Mouse (Mus musculus) small intestine, adult 2 months (tissue): ENCODE measurements around the gene Chsy1.

ENCODE experiments used
- CTCF ChIP-seq: fragments of 200-500 bp; IDR thresholded peaks from 2 replicates; pipeline ENCODE4 v1.5.1; 2012; ENCODE audit warnings: low read depth, mild to moderate bottlenecking, control low read depth, inconsistent platforms, low read length, moderate library complexity, mixed read lengths; ENCODE audit not compliant: insufficient replicate concordance, insufficient read length; ENCODE audit errors: extremely low read depth
- POLR2A ChIP-seq: fragments of 200-500 bp; IDR thresholded peaks from 2 replicates; pipeline ENCODE4 v1.6.1; 2012; ENCODE audit warnings: low read depth, mild to moderate bottlenecking, control low read depth, inconsistent platforms, low read length, moderate library complexity

DNA sequence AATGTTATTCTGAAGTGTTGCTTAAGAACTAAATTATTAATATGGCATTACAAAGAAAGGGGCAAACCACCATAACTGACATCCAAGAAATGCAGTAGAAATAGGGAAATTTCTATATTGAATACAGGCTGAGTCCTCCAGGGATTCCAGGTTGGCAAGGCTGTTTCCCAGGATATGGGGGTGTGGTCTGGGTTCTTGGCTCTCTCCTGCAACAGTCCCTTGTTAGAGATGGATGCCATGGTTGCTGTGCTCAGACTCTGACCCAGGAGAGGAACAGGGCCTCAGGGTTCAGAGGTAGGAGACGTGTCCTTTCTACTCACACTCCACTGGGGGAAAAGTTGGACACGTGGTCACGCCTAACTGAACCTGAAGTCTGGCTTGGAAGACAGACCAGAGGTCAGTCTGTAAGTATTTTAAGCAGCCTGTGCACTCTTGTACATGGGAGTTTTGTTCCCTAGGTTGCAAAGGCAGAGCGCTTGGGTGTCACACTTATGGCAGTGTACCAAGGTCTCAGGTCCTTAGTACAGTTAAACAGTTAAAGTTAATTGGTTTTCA, 48.6 kb downstream of the Chsy1 start:
- no peak for TF ChIP-seq POLR2A
- TF ChIP-seq CTCF = no peak
